Mouse (Mus musculus) neural tube, embryonic 12.5 days (tissue): ENCODE data around the gene Aqp12. TPM values are rescaled to one million over a fixed set of nuclear protein-coding genes. Genes with fewer than 3 reads are reported as not detected.

Source experiments
- ATAC-seq: fragments of 200-750 bp; cut with Nextera tagmentation; 2 replicates; pipeline ENCODE4 v1.8.0; 2017; ENCODE audit warnings: low read depth, mild to moderate bottlenecking, moderate TSS enrichment, moderate library complexity; ENCODE audit not compliant: low FRiP score
- H3K27ac ChIP-seq: fragments of 300-500 bp; sonication (generic); 2 replicates; pipeline ENCODE4 v1.5.1; 2016
- H3K27me3 ChIP-seq: fragments of 300-500 bp; sonication (generic); replicated peaks from 2 replicates; pipeline ENCODE4 v1.6.1; 2016; ENCODE audit warnings: mild to moderate bottlenecking
- H3K36me3 ChIP-seq: fragments of 300-500 bp; sonication (generic); 2 replicates; pipeline ENCODE4 v1.6.1; 2016; ENCODE audit warnings: mild to moderate bottlenecking
- H3K4me1 ChIP-seq: fragments of 300-500 bp; sonication (generic); 2 replicates; pipeline ENCODE4 v1.6.1; 2016
- H3K4me2 ChIP-seq: fragments of 300-500 bp; sonication (generic); replicated peaks from 2 replicates; pipeline ENCODE4 v1.6.1; 2016; ENCODE audit warnings: mild to moderate bottlenecking
- H3K4me3 ChIP-seq: fragments of 300-500 bp; sonication (generic); 2 replicates; pipeline ENCODE4 v1.5.1; 2016
- H3K9ac ChIP-seq: fragments of 300-500 bp; sonication (generic); 2 replicates; pipeline ENCODE4 v1.6.1; 2016; ENCODE audit warnings: mild to moderate bottlenecking
- H3K9me3 ChIP-seq: fragments of 300-500 bp; sonication (generic); 2 replicates; pipeline ENCODE4 v1.6.1; 2016; ENCODE audit warnings: mild to moderate bottlenecking
- WGBS: fragments of 180-500 bp; shearing (Covaris S2); methylation state at CpG from one replicate; pipeline ENCODE4 v1.1.7; 2016; 5-methylcytosine and 5-hydroxymethylcytosine counted together
- polyA plus RNA-seq: library from polyadenylated mRNA; unstranded; fragments of >200 nt; fragmentation: Nextera tagmentation; extraction: Ambion mirVana; gene quantifications from 2 replicates; pipeline ENCODE4 v1.2.1, GENCODE M21; 2016

Aqp12 gene
- polyA plus RNA-seq, 1 experiment from 2014 or later: not detected

GRCm38 (mm10) chr1:93026600-93026999 is 20.5 kb downstream of the Aqp12 start:
- Histone ChIP-seq H3K9me3 (no peaks in the 10 kb centered on the region), H3K27ac (0 out of 2 replicates have a peak overlapping the region, but pooled peaks have one; percentile 3), H3K4me1 (no peaks in the 10 kb centered on the region), H3K9ac (no peak overlapping the region), H3K4me3 (no peak overlapping the region), H3K4me2 (no peak overlapping the region), H3K36me3 (peaks cover 64% of the 10 kb centered on the region), H3K27me3 (no peaks in the 10 kb centered on the region)
- WGBS: 85% methylated on average over 8 of the region's 8 CpGs
- no peak for ATAC-seq

GRCm38 (mm10) chr1:93029387-93029786 is 23.3 kb downstream of the Aqp12 start:
- Histone ChIP-seq H3K4me3 (no peak overlapping the region), H3K4me2 (no peak overlapping the region), H3K9me3 (no peaks in the 10 kb centered on the region), H3K4me1 (no peaks in the 10 kb centered on the region), H3K36me3 (peaks cover 62% of the 10 kb centered on the region), H3K27ac (no peak overlapping the region), H3K9ac (no peak overlapping the region), H3K27me3 (no peaks in the 10 kb centered on the region)
- 93% methylated on average over 10 of the region's 10 CpGs for WGBS
- no peak for ATAC-seq

GRCm38 (mm10) chr1:93030060-93030459 is 23.9 kb downstream of the Aqp12 start:
- 83% methylated on average over 2 of the region's 2 CpGs for WGBS
- H3K4me1 ChIP-seq: no peaks in the 10 kb centered on the region
- H3K9me3 ChIP-seq: no peaks in the 10 kb centered on the region
- H3K4me3 ChIP-seq: no peak overlapping the region
- no peak overlapping the region for H3K4me2 ChIP-seq
- ATAC-seq: no peak
- no peak overlapping the region for H3K9ac ChIP-seq
- peaks cover 62% of the 10 kb centered on the region for H3K36me3 ChIP-seq
- no peak overlapping the region for H3K27ac ChIP-seq
- no peaks in the 10 kb centered on the region for H3K27me3 ChIP-seq

DNA sequence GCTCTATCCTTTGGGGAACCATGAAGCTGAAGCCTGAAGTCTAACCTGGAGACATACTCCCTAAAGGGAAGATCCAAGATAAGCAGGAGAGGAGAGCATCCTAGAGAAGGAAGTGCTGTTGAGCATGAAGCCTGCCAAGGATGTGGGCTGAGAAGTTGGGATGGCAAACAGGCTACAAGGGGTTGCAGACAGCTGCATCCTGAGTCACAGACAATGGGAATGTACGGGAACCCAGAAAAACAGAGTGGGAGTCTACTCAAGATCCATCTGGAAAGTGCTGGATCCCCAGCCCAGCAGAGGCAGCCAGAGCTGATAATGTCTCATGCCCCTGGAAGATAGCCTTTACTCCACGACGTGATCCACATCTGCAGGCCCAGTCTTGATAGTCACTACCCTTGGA is 25.1 kb downstream of the Aqp12 start:
- 92% methylated on average over 3 of the region's 3 CpGs for WGBS
- Histone ChIP-seq H3K27me3 (no peaks in the 10 kb centered on the region), H3K9ac (no peak overlapping the region), H3K27ac (no peak overlapping the region), H3K4me3 (no peak overlapping the region), H3K4me2 (no peak overlapping the region), H3K4me1 (no peaks in the 10 kb centered on the region), H3K36me3 (peaks cover 64% of the 10 kb centered on the region), H3K9me3 (no peaks in the 10 kb centered on the region)
- no peak for ATAC-seq

DNA sequence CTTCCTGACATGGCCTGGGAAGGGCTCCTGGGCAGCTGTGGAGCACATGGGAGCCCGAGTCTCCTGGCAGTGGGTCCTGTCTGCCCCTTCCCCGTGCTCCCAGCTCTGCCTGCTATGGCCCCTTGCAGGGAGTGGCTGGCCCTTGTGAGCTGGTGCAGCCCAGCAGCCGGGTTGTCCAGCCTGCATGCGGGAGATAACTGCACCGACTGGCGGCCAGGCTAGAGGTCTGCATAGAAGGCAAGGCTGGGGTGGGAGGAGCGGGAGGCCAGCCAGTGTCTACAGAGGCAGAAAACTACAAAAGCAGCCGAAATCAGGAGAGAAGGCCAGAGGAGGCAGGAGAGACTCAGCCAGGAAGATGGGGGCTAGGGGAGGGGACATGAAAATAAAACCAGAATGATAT is 27.9 kb downstream of the Aqp12 start:
- Histone ChIP-seq H3K4me1 (no peaks in the 10 kb centered on the region), H3K4me3 (no peak overlapping the region), H3K27me3 (no peaks in the 10 kb centered on the region), H3K4me2 (no peak overlapping the region), H3K9me3 (no peaks in the 10 kb centered on the region), H3K36me3 (peaks cover 69% of the 10 kb centered on the region), H3K9ac (no peak overlapping the region), H3K27ac (no peak overlapping the region)
- ATAC-seq: no peak
- WGBS: 47% methylated on average over 8 of the region's 8 CpGs

GRCm38 (mm10) chr1:93035981-93036380 is 29.8 kb downstream of the Aqp12 start:
- H3K4me1 ChIP-seq: no peaks in the 10 kb centered on the region
- H3K27ac ChIP-seq: no peak overlapping the region
- H3K9ac ChIP-seq: no peak overlapping the region
- 83% methylated on average over 4 of the region's 4 CpGs for WGBS
- H3K4me3 ChIP-seq: no peak overlapping the region
- H3K36me3 ChIP-seq: peaks cover 84% of the 10 kb centered on the region
- H3K27me3 ChIP-seq: no peaks in the 10 kb centered on the region
- H3K4me2 ChIP-seq: no peak overlapping the region
- no peaks in the 10 kb centered on the region for H3K9me3 ChIP-seq
- no peak for ATAC-seq

- no peaks in the 10 kb centered on the region for H3K9me3 ChIP-seq
- WGBS: 92% methylated on average over 10 of the region's 10 CpGs
- H3K4me3 ChIP-seq: no peak overlapping the region
- H3K36me3 ChIP-seq: peaks cover 75% of the 10 kb centered on the region
- no peak overlapping the region for H3K4me2 ChIP-seq
- ATAC-seq: no peak
- H3K27me3 ChIP-seq: no peaks in the 10 kb centered on the region
- no peaks in the 10 kb centered on the region for H3K4me1 ChIP-seq
- H3K9ac ChIP-seq: no peak overlapping the region
- no peak overlapping the region for H3K27ac ChIP-seq
These were observed 40.1 kb downstream of the Aqp12 start for GRCm38 (mm10) chr1:93046153-93046789.

- Histone ChIP-seq H3K4me1 (no peaks in the 10 kb centered on the region), H3K27me3 (no peaks in the 10 kb centered on the region), H3K9ac (no peak overlapping the region), H3K9me3 (no peaks in the 10 kb centered on the region), H3K36me3 (peaks cover 86% of the 10 kb centered on the region), H3K4me3 (no peak overlapping the region), H3K27ac (no peak overlapping the region), H3K4me2 (no peak overlapping the region)
- no peak for ATAC-seq
- 87% methylated on average over 3 of the region's 3 CpGs for WGBS
These were observed 43.9 kb downstream of the Aqp12 start for GRCm38 (mm10) chr1:93050071-93050470.

- no peaks in the 10 kb centered on the region for H3K9me3 ChIP-seq
- no peak for ATAC-seq
- no peaks in the 10 kb centered on the region for H3K4me1 ChIP-seq
- H3K9ac ChIP-seq: no peak overlapping the region
- no peak overlapping the region for H3K27ac ChIP-seq
- peaks cover 88% of the 10 kb centered on the region for H3K36me3 ChIP-seq
- H3K4me2 ChIP-seq: no peak overlapping the region
- no peak overlapping the region for H3K4me3 ChIP-seq
- 41% methylated on average over 22 of the region's 23 CpGs for WGBS
- no peaks in the 10 kb centered on the region for H3K27me3 ChIP-seq
These were observed 45.1 kb downstream of the Aqp12 start for GRCm38 (mm10) chr1:93051124-93051833.

Other genes with a start within 250 kb of the Aqp12 start
- gene Gpc1, start 174.7 kb upstream of the Aqp12 start, polyA plus RNA-seq: 70.0 and 74.9 TPM in 2 replicates
- gene Ankmy1, start 103.4 kb upstream of the Aqp12 start, polyA plus RNA-seq: 0.65 and 0.74 TPM in 2 replicates
- 13.1 and 13.4 TPM in 2 replicates for gene Dusp28, start 99.4 kb upstream of the Aqp12 start, polyA plus RNA-seq
- 37.5 and 40.3 TPM in 2 replicates for gene Rnpepl1, start 95.6 kb upstream of the Aqp12 start, polyA plus RNA-seq
- 54.8 and 60.0 TPM in 2 replicates for gene Capn10, start 72.0 kb upstream of the Aqp12 start, polyA plus RNA-seq
- gene Gpr35, start 55.5 kb upstream of the Aqp12 start, polyA plus RNA-seq: 0.38 TPM in 2 replicates
- 132 and 136 TPM in 2 replicates for gene Kif1a, start 95.6 kb downstream of the Aqp12 start, polyA plus RNA-seq
- not detected in 2 replicates for gene Agxt, start 128.9 kb downstream of the Aqp12 start, polyA plus RNA-seq
- gene 2310007B03Rik, start 154.6 kb downstream of the Aqp12 start, polyA plus RNA-seq: 0.09 and 0.29 TPM in 2 replicates
- 0.15 and 0.19 TPM in 2 replicates for gene Crocc2, start 162.4 kb downstream of the Aqp12 start, polyA plus RNA-seq
- 10.4 and 12.4 TPM in 2 replicates for gene Sned1, start 229.5 kb downstream of the Aqp12 start, polyA plus RNA-seq